Mouse (Mus musculus) macrophage (primary cell): ENCODE data around the gene Kmo. TPM values are rescaled to one million over a fixed set of nuclear protein-coding genes. Genes with fewer than 3 reads are reported as not detected.

Experiments used
- H3K27ac ChIP-seq: fragments of 350-480 bp; formaldehyde crosslinking; 2 replicates; pipeline ENCODE4 v1.9.0; 2021
- H3K36me3 ChIP-seq: fragments of 350-480 bp; formaldehyde crosslinking; 2 replicates; pipeline ENCODE4 v1.9.0; 2021; ENCODE audit errors: inconsistent target
- H3K4me3 ChIP-seq: fragments of 350-480 bp; formaldehyde crosslinking; 2 replicates; pipeline ENCODE4 v1.9.0; 2021; ENCODE audit errors: inconsistent target
- H3K79me2 ChIP-seq: fragments of 350-480 bp; formaldehyde crosslinking; 2 replicates; pipeline ENCODE4 v1.9.0; 2021; ENCODE audit errors: inconsistent target
- WGBS: methylation state at CpG from one replicate; pipeline ENCODE4 v1.1.7; 2026; ENCODE audit warnings: inconsistent platforms; ENCODE audit not compliant: missing documents; 5-methylcytosine and 5-hydroxymethylcytosine counted together
- polyA plus RNA-seq: library from polyadenylated mRNA; stranded (reverse); fragments of 250-400 nt; gene quantifications from 3 replicates; pipeline ENCODE4 v1.2.4, GENCODE M21; 2018; ENCODE audit warnings: inconsistent platforms

Kmo gene
- polyA plus RNA-seq, 1 experiment from 2014 or later, result 2.1 TPM

DNA sequence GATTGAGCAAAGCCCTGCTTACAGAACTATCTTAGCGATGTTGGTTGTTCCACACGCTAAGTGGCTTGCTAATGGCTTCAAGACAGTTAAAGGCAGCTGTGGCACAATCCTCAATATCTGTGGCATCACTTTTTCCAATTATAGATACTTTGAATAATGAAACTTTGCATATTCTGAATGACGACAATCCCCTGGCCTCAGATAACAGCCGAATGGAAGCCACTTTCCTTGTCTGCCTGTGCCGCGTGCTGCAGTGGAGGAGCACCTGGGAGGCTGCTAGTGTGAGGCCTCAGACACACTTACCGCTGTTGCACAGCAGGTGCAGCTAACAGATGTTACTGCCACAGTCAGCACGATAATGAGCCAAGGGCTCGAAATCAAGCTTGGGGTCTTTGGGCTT is 5.2 kb upstream of the Kmo start:
- WGBS, result 94% methylated on average over 9 of the region's 9 CpGs
- no peak overlapping the region for H3K4me3 ChIP-seq
- peaks cover 85% of the 10 kb centered on the region for H3K36me3 ChIP-seq
- H3K27ac ChIP-seq, result no peak overlapping the region
- peaks cover 6% of the 10 kb centered on the region; the same call in 1 of the 2 replicates for H3K79me2 ChIP-seq

DNA sequence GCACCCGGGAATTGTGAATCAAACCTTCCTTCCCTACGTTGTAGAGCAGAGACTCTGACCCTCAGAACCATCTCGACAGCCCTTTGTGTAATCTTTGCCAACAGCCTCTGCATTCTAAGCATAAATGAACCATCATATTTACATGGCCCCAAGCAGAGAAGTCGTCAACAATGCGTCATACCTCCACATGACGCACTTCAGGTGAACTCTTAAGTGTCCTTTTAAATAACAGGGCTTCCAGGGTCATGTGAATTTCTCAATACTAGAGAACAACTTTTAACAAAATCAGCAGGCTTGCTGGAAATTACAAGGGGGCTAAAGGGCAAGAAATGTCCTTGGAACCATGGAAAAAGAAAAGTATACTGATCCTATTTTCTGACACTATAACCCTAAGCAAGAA is 3.5 kb downstream of the Kmo start:
- peaks cover 5% of the 10 kb centered on the region; the same call in 1 of the 2 replicates for H3K36me3 ChIP-seq
- H3K79me2 ChIP-seq, result peaks cover 56% of the 10 kb centered on the region
- no peak overlapping the region for H3K27ac ChIP-seq
- WGBS, result 94% methylated on average over 6 of the region's 6 CpGs
- H3K4me3 ChIP-seq, result no peak overlapping the region

DNA sequence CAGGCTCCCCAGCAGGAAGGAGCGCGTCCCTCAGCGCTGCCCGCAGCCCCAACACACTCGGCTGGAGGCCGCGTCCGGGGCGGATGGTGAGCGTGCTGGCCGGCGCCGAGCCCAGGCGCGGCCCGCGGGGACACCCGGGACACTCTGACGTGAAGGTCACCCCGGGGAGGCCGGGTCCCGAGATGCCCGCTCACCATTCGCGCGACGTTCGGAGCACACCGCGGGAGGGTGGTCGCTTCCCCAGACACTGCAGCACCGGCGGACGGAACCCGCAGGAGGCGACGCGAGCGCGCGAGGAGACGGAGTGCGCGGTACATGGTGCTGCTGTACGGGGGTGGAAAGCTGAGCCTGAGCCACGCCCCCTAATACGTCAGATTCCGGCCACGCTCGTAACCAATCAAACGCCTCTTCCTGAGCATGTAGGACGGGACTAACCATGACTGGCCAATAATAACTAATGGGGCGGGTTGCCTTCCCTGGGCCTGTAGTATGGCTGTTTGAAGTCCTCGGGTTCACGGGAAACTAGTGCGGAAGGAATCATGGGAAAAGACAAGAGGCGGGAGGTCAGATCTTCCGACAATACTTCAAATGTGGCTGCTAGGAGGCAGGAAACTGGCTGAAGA is 5.2 kb downstream of the Kmo start, which contains the start of gene Fh1:
Gene Fh1 (minus strand): TSS at position 379 of the 623 bp plus-strand sequence.
- H3K4me3 ChIP-seq, result peak within 1 kb of the TSS; percentile 77
- peaks cover 47% of the 10 kb centered on the region for H3K79me2 ChIP-seq
- H3K36me3 ChIP-seq, result no peaks in the 10 kb centered on the region
- H3K27ac ChIP-seq, result peak within 1 kb of the TSS; percentile 71
- WGBS, result 0% methylated on average over 55 of the region's 58 CpGs

DNA sequence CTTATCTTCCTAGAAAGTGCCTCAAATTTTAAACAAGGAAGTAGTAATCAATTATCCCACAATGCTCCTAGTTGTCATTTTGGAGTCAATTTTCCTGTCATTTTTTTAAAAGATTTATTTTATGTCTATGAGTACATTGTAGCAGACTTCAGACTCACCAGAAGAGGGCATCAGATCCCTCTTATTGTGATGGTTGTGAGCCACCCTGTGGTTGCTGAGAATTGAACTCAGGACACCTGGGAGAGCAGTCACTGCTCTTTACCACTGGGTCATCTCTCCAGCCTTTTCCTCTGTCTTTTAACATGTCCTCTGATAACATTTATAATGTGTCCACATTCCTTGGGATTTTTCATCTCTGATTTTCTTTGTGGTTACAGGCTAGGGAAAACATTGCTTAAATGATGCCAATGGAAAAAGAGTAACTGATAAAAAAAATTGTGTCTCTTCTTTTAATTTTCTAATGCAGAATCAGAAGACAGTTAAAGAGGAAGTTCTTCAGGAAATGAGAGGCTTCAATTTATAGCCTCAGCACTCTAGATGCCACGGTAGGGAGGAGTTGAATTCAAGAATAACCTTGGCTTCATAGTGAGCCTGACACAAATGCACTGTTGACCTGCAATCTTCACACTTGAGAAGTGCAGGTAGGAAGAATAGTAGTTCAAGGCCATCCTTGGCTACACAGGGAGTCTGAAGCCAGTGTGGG is 6.0 kb downstream of the Kmo start:
- Histone ChIP-seq H3K36me3 (no peaks in the 10 kb centered on the region), H3K27ac (peak overlapping the region; percentile 71), H3K4me3 (peak overlapping the region; percentile 77; the same call in 1 of the 2 replicates), H3K79me2 (peaks cover 39% of the 10 kb centered on the region)
- WGBS, result 5% methylated on average over 1 of the region's 1 CpGs

DNA sequence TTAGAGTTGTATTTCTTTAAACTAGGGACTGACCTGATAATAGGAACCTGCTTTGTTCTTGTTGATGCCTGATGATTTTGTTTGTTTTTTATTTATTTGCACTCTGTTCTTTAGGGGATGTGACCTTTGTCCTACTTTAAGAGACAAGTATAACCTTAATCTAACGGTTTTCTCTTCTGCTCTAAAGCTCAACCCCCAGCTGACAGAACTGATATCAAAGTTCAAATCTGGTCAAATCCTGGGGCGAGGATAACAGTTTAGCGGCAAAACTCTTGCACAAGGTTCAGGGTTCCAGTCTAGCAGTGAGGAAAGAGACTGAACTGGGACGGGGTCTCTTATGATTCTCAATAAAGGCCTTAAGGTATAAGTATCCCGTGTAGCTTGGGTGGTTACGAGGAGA is 9.1 kb downstream of the Kmo start:
- 91% methylated on average over 6 of the region's 6 CpGs for WGBS
- Histone ChIP-seq H3K4me3 (no peak overlapping the region), H3K36me3 (no peaks in the 10 kb centered on the region), H3K79me2 (peaks cover 8% of the 10 kb centered on the region), H3K27ac (no peak overlapping the region)

DNA sequence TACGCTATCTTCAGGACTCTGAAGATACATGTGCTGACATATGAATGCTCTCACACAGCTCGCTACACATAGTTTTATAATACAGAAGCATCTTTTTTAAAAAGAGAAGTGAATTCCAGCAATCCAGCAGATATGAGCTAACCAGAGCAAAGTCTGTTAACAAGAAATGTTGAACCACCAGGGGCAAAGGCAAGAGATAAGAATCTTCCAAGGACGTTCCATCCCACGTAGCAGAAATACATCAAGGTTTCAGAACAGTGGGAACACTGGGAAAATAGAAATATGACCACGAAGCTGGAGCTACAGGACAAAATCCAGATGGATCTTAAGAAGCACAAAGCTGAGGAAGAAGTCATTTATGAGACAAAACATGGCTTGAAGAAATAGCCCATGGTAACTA is 10.2 kb downstream of the Kmo start:
- no peak overlapping the region for H3K4me3 ChIP-seq
- H3K27ac ChIP-seq, result no peak overlapping the region
- H3K79me2 ChIP-seq, result no peaks in the 10 kb centered on the region
- WGBS, result 84% methylated on average over 5 of the region's 5 CpGs
- no peaks in the 10 kb centered on the region for H3K36me3 ChIP-seq

DNA sequence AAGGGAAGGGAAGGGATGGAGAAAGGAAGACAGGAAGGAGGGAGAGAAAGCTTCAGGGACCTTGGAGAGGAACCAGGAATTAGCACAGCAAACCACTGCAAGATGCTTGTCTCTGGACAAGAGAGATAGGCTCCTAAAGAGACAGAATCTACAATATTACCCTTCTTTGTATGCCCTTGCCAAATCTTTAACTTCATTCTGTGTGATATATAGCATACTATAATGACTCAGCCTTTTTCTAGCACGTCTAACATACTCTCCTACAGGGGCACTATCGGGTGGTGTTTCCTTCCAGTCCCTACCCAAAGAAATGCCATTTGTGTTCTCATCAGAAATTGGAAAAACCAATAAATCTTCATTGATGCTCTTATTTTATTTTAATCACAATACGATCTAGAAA is 10.9 kb downstream of the Kmo start:
- Histone ChIP-seq H3K79me2 (no peaks in the 10 kb centered on the region), H3K4me3 (no peak overlapping the region), H3K27ac (no peak overlapping the region), H3K36me3 (no peaks in the 10 kb centered on the region)
- 55% methylated on average over 3 of the region's 3 CpGs for WGBS

DNA sequence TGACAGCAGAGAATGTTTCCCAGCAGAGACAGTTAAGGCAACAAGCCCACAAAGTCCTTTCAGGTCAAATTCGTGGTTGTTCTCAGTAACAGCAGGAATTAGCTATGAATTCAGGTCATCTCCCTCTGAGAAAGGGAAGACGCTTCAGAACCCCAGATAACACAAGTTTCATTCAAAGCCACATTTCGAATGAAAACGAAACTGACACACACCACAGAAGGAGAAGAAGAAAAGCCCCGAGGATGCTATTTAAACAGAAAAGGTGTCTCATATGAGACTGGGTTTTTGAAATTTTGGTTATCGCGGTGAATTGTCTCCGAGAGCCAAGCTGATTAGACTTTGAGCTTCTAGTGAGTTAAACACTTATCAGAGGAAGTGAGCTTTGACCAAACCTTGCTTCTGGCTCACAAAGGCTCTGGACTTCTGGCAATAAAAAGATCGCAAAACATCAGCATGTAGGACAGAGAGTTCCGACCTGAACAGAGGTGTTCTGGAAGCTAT is 11.6 kb downstream of the Kmo start:
- H3K4me3 ChIP-seq, result peak overlapping the region; percentile 2; the same call in 1 of the 2 replicates
- WGBS, result 8% methylated on average over 10 of the region's 10 CpGs

DNA sequence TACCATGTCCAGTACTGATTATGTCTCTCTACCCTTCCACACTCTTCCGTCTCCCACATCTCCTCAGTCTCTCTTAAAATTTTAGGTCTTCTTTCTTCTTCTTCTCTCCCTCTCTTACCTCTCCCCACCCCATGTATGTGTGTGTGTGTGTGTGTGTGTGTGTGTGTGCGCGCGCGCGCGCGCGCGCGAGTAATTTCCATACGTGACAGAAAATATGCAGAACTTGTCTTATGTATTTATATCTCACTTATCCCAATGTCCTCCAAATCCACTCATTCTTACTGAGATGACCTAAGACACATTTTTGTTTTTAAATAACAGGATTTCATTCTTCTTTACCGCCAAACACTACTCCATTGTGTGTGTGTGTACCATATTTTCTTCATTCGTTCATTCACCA is 12.3 kb downstream of the Kmo start:
- 94% methylated on average over 4 of the region's 14 CpGs for WGBS
- Histone ChIP-seq H3K4me3 (no peak overlapping the region), H3K79me2 (no peaks in the 10 kb centered on the region), H3K27ac (no peak overlapping the region), H3K36me3 (no peaks in the 10 kb centered on the region)

More for the DNA sequence above, 11.6 kb downstream of the Kmo start:
- Histone ChIP-seq H3K36me3 (no peaks in the 10 kb centered on the region), H3K27ac (0 out of 2 replicates have a peak overlapping the region, but pooled peaks have one; percentile 8), H3K79me2 (no peaks in the 10 kb centered on the region)

DNA sequence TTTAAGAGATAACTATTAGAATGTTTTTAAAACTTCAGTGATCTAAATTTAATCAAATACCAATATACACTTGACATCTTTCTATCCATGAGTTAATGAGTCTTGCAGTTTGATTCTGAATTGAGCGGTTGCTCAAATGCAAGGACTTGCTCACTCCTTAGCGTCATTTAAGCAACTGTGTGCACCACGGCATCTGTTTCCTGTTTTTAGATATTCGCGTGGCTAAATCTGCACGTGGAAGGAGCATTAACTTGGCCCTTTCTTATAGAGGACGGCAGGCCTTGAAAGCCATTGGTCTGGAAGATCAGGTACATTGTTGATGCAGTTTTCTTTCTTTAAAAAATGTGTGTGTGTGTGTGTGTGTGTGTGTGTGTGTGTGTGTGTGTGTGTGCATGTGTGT is 17.5 kb downstream of the Kmo start:
- H3K4me3 ChIP-seq, result no peak overlapping the region
- no peaks in the 10 kb centered on the region for H3K36me3 ChIP-seq
- no peaks in the 10 kb centered on the region for H3K79me2 ChIP-seq
- 7% methylated on average over 7 of the region's 7 CpGs for WGBS
- no peak overlapping the region for H3K27ac ChIP-seq

DNA sequence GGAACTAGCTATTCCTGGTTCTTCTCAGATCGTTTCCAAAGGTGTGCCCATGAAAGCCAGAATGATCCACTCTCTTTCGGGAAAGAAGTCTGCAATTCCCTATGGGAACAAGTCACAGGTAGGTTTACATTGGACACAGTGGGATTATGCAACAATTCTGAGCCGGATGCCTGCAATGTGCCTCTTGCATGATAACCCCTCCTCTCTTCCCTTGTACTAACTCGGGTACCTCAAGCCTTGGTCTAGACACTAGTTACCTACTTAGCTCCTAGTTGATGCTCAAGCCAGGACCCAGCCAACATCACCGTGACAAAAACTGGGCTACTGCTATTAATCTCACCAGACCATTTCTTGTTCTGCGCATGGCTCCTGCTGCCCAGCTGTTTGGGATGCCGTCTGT is 18.9 kb downstream of the Kmo start:
- H3K27ac ChIP-seq, result peak overlapping the region; percentile 70
- 86% methylated on average over 7 of the region's 7 CpGs for WGBS

DNA sequence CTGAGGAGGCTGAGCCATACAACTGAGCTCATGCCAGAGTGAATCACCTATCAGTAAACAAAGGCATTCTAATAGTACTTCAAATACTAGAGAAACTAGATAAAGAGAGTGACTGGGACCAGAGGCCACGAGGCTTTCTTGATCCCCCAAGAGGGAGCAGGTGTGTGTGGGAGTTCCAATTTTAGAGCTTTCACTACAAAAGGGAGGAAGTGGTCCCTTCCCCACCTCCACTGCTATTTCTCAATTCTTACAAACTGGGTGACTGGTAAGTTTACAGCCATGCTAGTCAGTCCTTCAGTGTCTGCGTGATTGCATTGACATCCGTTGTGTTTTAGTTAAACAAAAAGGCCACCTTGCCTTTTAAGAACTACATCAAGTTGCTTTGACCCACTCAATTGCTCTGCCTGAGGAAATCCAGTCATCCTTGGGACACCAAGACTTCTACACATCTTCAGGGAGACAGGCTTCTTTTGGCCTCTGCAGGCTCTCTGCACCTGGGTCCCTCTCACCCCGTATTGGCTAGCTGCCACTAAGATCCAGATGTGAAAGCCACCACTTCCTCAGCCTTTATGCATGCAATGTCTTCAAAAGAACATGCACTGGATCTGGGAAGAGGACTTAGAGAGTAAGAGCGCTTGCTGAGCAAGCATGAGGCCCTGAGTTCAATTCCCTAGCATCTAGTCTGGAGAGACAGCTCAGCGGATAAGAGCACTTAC is 20.4 kb downstream of the Kmo start:
- 44% methylated on average over 6 of the region's 6 CpGs for WGBS
- Histone ChIP-seq H3K4me3 (no peak overlapping the region), H3K27ac (peak overlapping the region; percentile 70), H3K36me3 (no peaks in the 10 kb centered on the region), H3K79me2 (no peaks in the 10 kb centered on the region)

More for the DNA sequence above, 18.9 kb downstream of the Kmo start:
- no peak overlapping the region for H3K4me3 ChIP-seq
- H3K36me3 ChIP-seq, result no peaks in the 10 kb centered on the region
- H3K79me2 ChIP-seq, result no peaks in the 10 kb centered on the region

DNA sequence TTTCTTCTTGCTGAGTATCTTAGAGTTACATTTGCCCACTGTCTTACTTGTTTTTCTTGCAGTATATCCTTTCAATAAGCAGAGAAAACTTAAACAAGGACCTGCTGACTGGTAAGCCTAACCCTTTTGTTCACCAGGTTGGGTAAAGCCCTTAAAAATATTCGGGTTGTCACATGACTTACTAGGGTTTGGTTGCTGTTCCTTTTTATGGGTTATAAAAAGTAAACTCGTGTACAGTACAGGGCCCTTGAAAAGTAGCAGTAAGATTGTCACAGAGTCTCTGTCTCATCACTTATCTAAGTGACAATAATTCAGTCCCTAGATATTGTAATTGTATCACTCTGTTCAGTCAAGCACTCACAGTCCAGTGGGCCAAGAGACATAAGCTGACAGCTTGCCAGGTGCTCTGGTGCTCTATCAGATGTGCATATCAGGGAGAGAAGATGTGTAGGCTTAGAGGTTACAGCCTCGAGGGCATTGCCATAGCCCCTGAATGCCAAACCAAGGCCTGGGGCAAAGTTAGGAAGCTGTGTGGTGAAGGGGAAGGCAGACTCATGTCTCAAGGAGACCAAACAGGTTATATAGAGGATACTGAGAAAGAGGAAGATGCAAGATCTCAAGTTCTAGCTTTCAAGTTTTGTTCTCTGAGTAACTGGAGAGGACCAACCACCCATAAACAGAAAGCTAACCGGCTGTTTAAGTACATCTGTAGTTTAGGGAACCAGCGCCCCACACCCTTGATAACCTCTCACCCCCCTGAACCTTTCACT is 23.5 kb downstream of the Kmo start:
- no peak overlapping the region for H3K4me3 ChIP-seq
- WGBS, result 26% methylated on average over 5 of the region's 5 CpGs
- no peak overlapping the region for H3K27ac ChIP-seq
- no peaks in the 10 kb centered on the region for H3K36me3 ChIP-seq
- H3K79me2 ChIP-seq, result no peaks in the 10 kb centered on the region

DNA sequence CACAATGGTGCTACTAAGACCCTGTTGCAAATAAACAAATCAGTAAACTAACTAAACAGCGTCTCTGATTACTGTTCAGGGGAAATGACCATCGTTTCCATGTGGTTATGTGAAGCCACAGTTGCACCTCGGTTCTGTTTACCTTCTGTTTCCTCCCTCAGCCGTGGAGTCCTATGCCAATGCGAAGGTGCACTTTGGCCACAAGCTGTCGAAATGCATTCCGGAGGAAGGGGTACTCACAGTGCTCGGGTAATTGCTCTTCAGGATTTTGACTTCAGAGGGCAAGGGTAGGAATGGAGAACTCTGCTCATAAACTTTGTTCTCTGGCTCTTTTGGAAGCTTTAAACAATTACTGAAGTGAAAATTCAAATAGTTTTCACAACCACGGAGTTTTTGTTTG is 26.8 kb downstream of the Kmo start:
- Histone ChIP-seq H3K4me3 (no peak overlapping the region), H3K79me2 (no peaks in the 10 kb centered on the region), H3K27ac (no peak overlapping the region), H3K36me3 (no peaks in the 10 kb centered on the region)
- 19% methylated on average over 9 of the region's 9 CpGs for WGBS
